Comparison of ENCODE assay signal across 9 mouse cellular contexts in genomic region chr4:132262358-132262616, GRCm38 (mm10). TPM values are rescaled to one million over a fixed set of nuclear protein-coding genes. Genes with fewer than 3 reads are reported as not detected.
A peak's percentile ranks its signal among the peaks of the same experiment; 100 is the strongest.
DNase-seq lines count a peak whose midpoint lies in the region; ATAC-seq and TF ChIP-seq lines count a peak whose summit lies in the region.
"Had no signal": no experiment of that assay in that cellular context is flagged by ENCODE, and none has a peak within 500 bp of the region (broad histone marks: within the 10 kb centered on the region; RNA-seq: fewer than 3 reads in every experiment).

No protein-coding gene starts in this region.

- H3K4me1 ChIP-seq in heart, postnatal 0 days (ENCODE audit: control insufficient read depth, insufficient read depth), result peaks cover 10% of the 10 kb centered on the region
- peaks cover 14% of the 10 kb centered on the region for H3K4me1 ChIP-seq in brown adipose tissue, adult 24 weeks (ENCODE audit: control insufficient read depth, insufficient read depth, insufficient read length, low read length)
- peaks cover 47% of the 10 kb centered on the region for H3K4me1 ChIP-seq in liver, embryonic 15.5 days (replicated peaks)

- no peaks in the 10 kb centered on the region for H3K36me3 ChIP-seq in heart, postnatal 0 days (replicated peaks; ENCODE audit: control insufficient read depth, insufficient read depth, low read length)
- H3K36me3 ChIP-seq in liver, embryonic 15.5 days (replicated peaks), result 0 out of 2 replicates have a peak, but pooled peaks cover 6% of the 10 kb centered on the region

- DNase-seq in heart, postnatal 0 days (ENCODE audit: low spot score), result no peak
- DNase-seq in heart, postnatal 14 days, result no peak
- DNase-seq in CD4-positive helper T cell, adult 2 months (ENCODE audit: low read depth, low spot score), result peak; percentile 24
- DNase-seq in left cerebral cortex, postnatal 25 days (ENCODE audit: low spot score in 2 of 2), result no peak
- no peak for DNase-seq in layer of hippocampus, postnatal 10 days (ENCODE audit: low spot score in 2 of 2)
- no peak for DNase-seq in right cerebral cortex, postnatal 10 days (ENCODE audit: low spot score in 2 of 2)
- DNase-seq: left cerebral cortex, postnatal 4 days had no signal

- no peak for TF ChIP-seq EP300 in heart, postnatal 0 days (IDR thresholded peaks at IDR 0.05; ENCODE audit: low read depth)

- H3K9ac ChIP-seq in heart, postnatal 0 days (replicated peaks; ENCODE audit: low read depth, low read length), result 0 out of 2 replicates have a peak overlapping the region, but pooled peaks have one; percentile 97
- H3K9ac ChIP-seq in liver, embryonic 15.5 days, result peak overlapping the region; percentile 95; the same call in 1 of the 2 replicates

- ATAC-seq in heart, postnatal 0 days (ENCODE audit: insufficient read depth, low read depth), result no peak
- ATAC-seq in liver, embryonic 15.5 days (ENCODE audit: insufficient read depth), result no peak

- no peak overlapping the region; the same call in 1 of the 2 replicates for H3K27ac ChIP-seq in heart, postnatal 0 days (ENCODE audit: low read depth)
- H3K27ac ChIP-seq in brown adipose tissue, adult 24 weeks (replicated peaks; ENCODE audit: low read depth, low read length), result peak overlapping the region; percentile 99
- peak overlapping the region; percentile 93 for H3K27ac ChIP-seq in liver, embryonic 15.5 days (replicated peaks)

- 69% methylated on average over 5 of the region's 5 CpGs for WGBS in heart, postnatal 0 days
- WGBS in liver, embryonic 15.5 days (ENCODE audit: insufficient replicate concordance), result 34% methylated on average over 5 of the region's 5 CpGs

- peak overlapping the region; percentile 63; the same call in 1 of the 2 replicates for H3K4me2 ChIP-seq in heart, postnatal 0 days (ENCODE audit: low read depth, low read length)
- H3K4me2 ChIP-seq in liver, embryonic 15.5 days, result peak overlapping the region; percentile 82

- no peak for TF ChIP-seq CTCF in heart, postnatal 0 days (IDR thresholded peaks at IDR 0.05; ENCODE audit: low read depth)

- intact Hi-C loops in heart, postnatal 14 days (cut with DNase I), result loop anchor here (5.0 kb wide), 1 partner anchor 50 kb away; the partner anchor contains the start of gene Ythdf2
- intact Hi-C loops in left cerebral cortex, postnatal 25 days (cut with DNase I), result no loop called here

- no peaks in the 10 kb centered on the region for H3K9me3 ChIP-seq in heart, postnatal 0 days (replicated peaks; ENCODE audit: control insufficient read depth, low read length)
- H3K9me3 ChIP-seq in liver, embryonic 15.5 days (replicated peaks), result no peaks in the 10 kb centered on the region

- H3K4me3 ChIP-seq in heart, postnatal 0 days (ENCODE audit: low read depth, low read length), result 0 out of 2 replicates have a peak overlapping the region, but pooled peaks have one; percentile 89
- peak overlapping the region; percentile 99; the same call in 1 of the 2 replicates for H3K4me3 ChIP-seq in brown adipose tissue, adult 24 weeks (ENCODE audit: insufficient read depth, low read depth, low read length)
- peak overlapping the region; percentile 89 for H3K4me3 ChIP-seq in liver, embryonic 15.5 days (replicated peaks)

- no peaks in the 10 kb centered on the region for H3K27me3 ChIP-seq in heart, postnatal 0 days (ENCODE audit: control insufficient read depth, insufficient read depth, low read length)
- H3K27me3 ChIP-seq in liver, embryonic 15.5 days, result no peaks in the 10 kb centered on the region

RNA-seq across cellular contexts. Expression of gene Gmeb1, which starts 0.9 kb away (rescaled TPM):
- total RNA-seq in heart, postnatal 0 days (2014; rRNA removed; ENCODE audit: low replicate concordance), result 7.6 and 12.4 TPM in 2 replicates
- polyA plus RNA-seq in heart, postnatal 0 days (2015; fragmentation: Nextera tagmentation; extraction: Ambion mirVana), result 16.4 and 17.0 TPM in 2 replicates
- 10 to 100 TPM; 12.7 to 13.9 TPM for total RNA-seq in heart, postnatal 14 days (2021)
- 2.1 and 5.2 TPM in 2 replicates for polyA plus RNA-seq in brown adipose tissue, adult 24 weeks (2012; ENCODE audit: insufficient read depth, insufficient read length, missing spikeins)
- polyA plus RNA-seq in liver, embryonic 15.5 days (2015; fragmentation: Nextera tagmentation; extraction: Ambion mirVana), result 13.2 and 14.2 TPM in 2 replicates
- 10 to 100 TPM; 25.2 to 26.2 TPM for total RNA-seq in left cerebral cortex, postnatal 25 days (2021)
- total RNA-seq in layer of hippocampus, postnatal 10 days (2021), result 10 to 100 TPM; 27.4 to 28.2 TPM

RNA-seq across cellular contexts. Expression of gene Taf12, which starts 11.9 kb away (rescaled TPM):
- total RNA-seq in heart, postnatal 0 days (2014; rRNA removed; ENCODE audit: low replicate concordance), result 7.5 and 8.4 TPM in 2 replicates
- 30.5 and 34.2 TPM in 2 replicates for polyA plus RNA-seq in heart, postnatal 0 days (2015; fragmentation: Nextera tagmentation; extraction: Ambion mirVana)
- total RNA-seq in heart, postnatal 14 days (2021), result 10 to 100 TPM; 25.8 to 27.7 TPM
- 25.0 and 27.8 TPM in 2 replicates for polyA plus RNA-seq in brown adipose tissue, adult 24 weeks (2012; ENCODE audit: insufficient read depth, insufficient read length, missing spikeins)
- polyA plus RNA-seq in liver, embryonic 15.5 days (2015; fragmentation: Nextera tagmentation; extraction: Ambion mirVana), result 31.7 and 38.3 TPM in 2 replicates
- total RNA-seq in left cerebral cortex, postnatal 25 days (2021), result 10 to 100 TPM; 19.2 to 22.5 TPM
- total RNA-seq in layer of hippocampus, postnatal 10 days (2021), result 10 to 100 TPM; 16.6 to 17.6 TPM

RNA-seq across cellular contexts. Expression of gene Rab42, which starts 40.9 kb away (rescaled TPM):
- total RNA-seq in heart, postnatal 0 days (2014; rRNA removed; ENCODE audit: low replicate concordance), result 1.2 TPM in 1 of 2 replicates, not detected in the other
- 2.9 and 3.9 TPM in 2 replicates for polyA plus RNA-seq in heart, postnatal 0 days (2015; fragmentation: Nextera tagmentation; extraction: Ambion mirVana)
- total RNA-seq in heart, postnatal 14 days (2021), result under 1 TPM; 0.39 to 0.76 TPM
- 2.3 TPM in 1 of 2 replicates, not detected in the other for polyA plus RNA-seq in brown adipose tissue, adult 24 weeks (2012; ENCODE audit: insufficient read depth, insufficient read length, missing spikeins)
- 0.52 and 0.54 TPM in 2 replicates for polyA plus RNA-seq in liver, embryonic 15.5 days (2015; fragmentation: Nextera tagmentation; extraction: Ambion mirVana)
- total RNA-seq in left cerebral cortex, postnatal 25 days (2021), result 1 to 10 TPM; 1.2 to 1.5 TPM
- 1 to 10 TPM; 1.8 to 2.6 TPM for total RNA-seq in layer of hippocampus, postnatal 10 days (2021)

RNA-seq across cellular contexts. Expression of gene Ythdf2, which starts 50.2 kb away (rescaled TPM):
- 28.7 and 43.3 TPM in 2 replicates for total RNA-seq in heart, postnatal 0 days (2014; rRNA removed; ENCODE audit: low replicate concordance)
- polyA plus RNA-seq in heart, postnatal 0 days (2015; fragmentation: Nextera tagmentation; extraction: Ambion mirVana), result 48.1 and 52.4 TPM in 2 replicates
- total RNA-seq in heart, postnatal 14 days (2021), result 10 to 100 TPM; 30.6 to 34.6 TPM
- polyA plus RNA-seq in brown adipose tissue, adult 24 weeks (2012; ENCODE audit: insufficient read depth, insufficient read length, missing spikeins), result 22.4 and 24.6 TPM in 2 replicates
- 26.2 and 28.6 TPM in 2 replicates for polyA plus RNA-seq in liver, embryonic 15.5 days (2015; fragmentation: Nextera tagmentation; extraction: Ambion mirVana)
- 10 to 100 TPM; 45.4 to 46.3 TPM for total RNA-seq in left cerebral cortex, postnatal 25 days (2021)
- total RNA-seq in layer of hippocampus, postnatal 10 days (2021), result 10 to 100 TPM; 46.2 to 51.7 TPM
